Mouse (Mus musculus) myocyte (in vitro differentiated cells): Measurements from ENCODE around the gene Rae1. TPM values are rescaled to one million over a fixed set of nuclear protein-coding genes. Genes with fewer than 3 reads are reported as not detected.

Source experiments
- H3K27me3 ChIP-seq: one replicate; pipeline ENCODE4 v1.6.1; 2011; ENCODE audit not compliant: control insufficient read depth, insufficient read depth, insufficient read length
- H3K36me3 ChIP-seq: one replicate; pipeline ENCODE4 v1.6.1; 2011; ENCODE audit not compliant: control insufficient read depth, insufficient read depth
- H3K4me2 ChIP-seq: one replicate; pipeline ENCODE4 v1.6.1; 2011; ENCODE audit warnings: low read depth, control low read depth
- H3K4me3 ChIP-seq: one replicate; pipeline ENCODE4 v1.5.1; 2011; ENCODE audit warnings: mild to moderate bottlenecking, control low read depth, moderate library complexity
- H3K79me2 ChIP-seq: one replicate; pipeline ENCODE4 v1.6.1; 2011; ENCODE audit not compliant: control insufficient read depth, insufficient read depth
- H3ac ChIP-seq: one replicate; pipeline ENCODE4 v1.6.1; 2011; ENCODE audit not compliant: control insufficient read depth, insufficient read length
- CEBPB ChIP-seq: IDR thresholded peaks from 2 replicates; pipeline ENCODE4 v1.6.1; 2011; ENCODE audit warnings: mild to moderate bottlenecking, moderate library complexity; ENCODE audit not compliant: poor library complexity, insufficient read depth, severe bottlenecking
- E2F4 ChIP-seq: IDR thresholded peaks from one replicate; pipeline ENCODE4 v1.6.1; 2011; ENCODE audit warnings: mild to moderate bottlenecking, control low read depth, moderate library complexity; ENCODE audit not compliant: insufficient read depth
- MAX ChIP-seq: IDR thresholded peaks from one replicate; pipeline ENCODE4 v1.6.1; 2011; ENCODE audit warnings: low read depth, mild to moderate bottlenecking, control low read depth
- MYOD1 ChIP-seq, 3 experiments: IDR thresholded peaks; one replicate each; pipeline ENCODE4 v1.6.1; 2011; ENCODE audit warnings: control low read depth in 2 of 3, low read depth in 2 of 3, mild to moderate bottlenecking in 2 of 3, moderate library complexity in 1 of 3; ENCODE audit not compliant: insufficient read length in 2 of 3, control insufficient read depth in 1 of 3
- MYOG ChIP-seq, 3 experiments: IDR thresholded peaks; one replicate each; pipeline ENCODE4 v1.6.1; 2011; ENCODE audit warnings: control low read depth in 2 of 3, low read depth in 2 of 3, mild to moderate bottlenecking in 2 of 3; ENCODE audit not compliant: insufficient read length in 2 of 3, control insufficient read depth in 1 of 3, insufficient read depth in 1 of 3
- POLR2A ChIP-seq: IDR thresholded peaks from one replicate; pipeline ENCODE4 v1.6.1; 2011; ENCODE audit warnings: low read depth, mild to moderate bottlenecking, control low read depth, moderate library complexity; ENCODE audit not compliant: insufficient read length
- POLR2AphosphoS2 ChIP-seq: IDR thresholded peaks from one replicate; pipeline ENCODE4 v1.6.1; 2011; ENCODE audit warnings: low read depth, control low read depth; ENCODE audit not compliant: insufficient read length
- REST ChIP-seq: IDR thresholded peaks from one replicate; pipeline ENCODE4 v1.6.1; 2011; ENCODE audit warnings: mild to moderate bottlenecking, control low read depth, moderate library complexity; ENCODE audit not compliant: insufficient read depth, insufficient read length
- SRF ChIP-seq: IDR thresholded peaks from one replicate; pipeline ENCODE4 v1.6.1; 2011; ENCODE audit warnings: low read depth; ENCODE audit not compliant: control insufficient read depth, insufficient read length
- TCF12 ChIP-seq: IDR thresholded peaks from one replicate; pipeline ENCODE4 v1.6.1; 2011; ENCODE audit warnings: mild to moderate bottlenecking, control low read depth; ENCODE audit not compliant: poor library complexity, insufficient read depth, severe bottlenecking
- TCF3 ChIP-seq: IDR thresholded peaks from one replicate; pipeline ENCODE4 v1.6.1; 2011; ENCODE audit warnings: low read depth, control low read depth; ENCODE audit not compliant: insufficient read length
- USF1 ChIP-seq: IDR thresholded peaks from one replicate; pipeline ENCODE4 v1.6.1; 2011; ENCODE audit warnings: low read depth, mild to moderate bottlenecking, control low read depth, moderate library complexity
- polyA plus RNA-seq: library from polyadenylated mRNA; unstranded; fragments of >200 nt; fragmentation: generic; extraction: Trizol; gene quantifications from one replicate; pipeline ENCODE4 v1.2.1, GENCODE M21; 2012; ENCODE audit warnings: missing spikeins

Rae1 gene
- polyA plus RNA-seq, 1 experiment, result 68.4 TPM

- Histone ChIP-seq H3K4me2 (no peak overlapping the region), H3K79me2 (no peaks in the 10 kb centered on the region), H3K36me3 (no peaks in the 10 kb centered on the region), H3K27me3 (no peaks in the 10 kb centered on the region), H3K4me3 (no peak overlapping the region), H3ac (no peak overlapping the region)
- no peak for TF ChIP-seq CEBPB
- TF ChIP-seq POLR2A, result no peak
- no peak for TF ChIP-seq TCF12
- no peak for TF ChIP-seq SRF
- no peak for TF ChIP-seq MAX
- TF ChIP-seq POLR2AphosphoS2, result no peak
- no peak for TF ChIP-seq MYOD1 (IDR thresholded peaks at IDR 0.05; ENCODE audit: control insufficient read depth in 1 of 3, insufficient read length in 2 of 3, low read depth in 2 of 3)
- TF ChIP-seq TCF3, result no peak
- no peak for TF ChIP-seq USF1
- TF ChIP-seq E2F4, result no peak
- no peak for TF ChIP-seq MYOG (IDR thresholded peaks at IDR 0.05; ENCODE audit: control insufficient read depth in 1 of 3, insufficient read depth in 1 of 3, insufficient read length in 2 of 3, low read depth in 2 of 3)
- TF ChIP-seq REST, result no peak
Observed at GRCm38 (mm10) chr2:172976661-172977238, 23.2 kb upstream of the Rae1 start.

GRCm38 (mm10) chr2:172977409-172978130 lies 22.3 kb upstream of the Rae1 start, which contains the start of gene Spo11:
Gene Spo11 (plus strand): TSS chr2:172977700.
- no peaks in the 10 kb centered on the region for H3K36me3 ChIP-seq
- H3K27me3 ChIP-seq, result peaks cover under 1% of the 10 kb centered on the region
- no peaks in the 10 kb centered on the region for H3K79me2 ChIP-seq
- no peak within 1 kb of the TSS for H3ac ChIP-seq
- TF ChIP-seq E2F4, result no peak
- TF ChIP-seq USF1, result no peak
- TF ChIP-seq TCF12, result no peak
- no peak within 1 kb of the TSS for H3K4me2 ChIP-seq
- H3K4me3 ChIP-seq, result no peak within 1 kb of the TSS

GRCm38 (mm10) chr2:172978131-172978633 lies 21.7 kb upstream of the Rae1 start:
- Histone ChIP-seq H3K4me2 (no peak overlapping the region), H3K36me3 (no peaks in the 10 kb centered on the region), H3K79me2 (no peaks in the 10 kb centered on the region), H3ac (no peak overlapping the region), H3K27me3 (peaks cover 4% of the 10 kb centered on the region), H3K4me3 (no peak overlapping the region)
- TF ChIP-seq CEBPB, result no peak

- TF ChIP-seq MYOG (IDR thresholded peaks at IDR 0.05; ENCODE audit: control insufficient read depth in 1 of 3, insufficient read depth in 1 of 3, insufficient read length in 2 of 3, low read depth in 2 of 3), result no peak
- no peak for TF ChIP-seq MAX
- no peak for TF ChIP-seq REST
- no peak for TF ChIP-seq USF1
- no peak for TF ChIP-seq SRF
- TF ChIP-seq TCF3, result no peak
- no peak for TF ChIP-seq CEBPB
- no peak for TF ChIP-seq TCF12
- TF ChIP-seq E2F4, result no peak
- TF ChIP-seq POLR2AphosphoS2, result no peak
- no peak for TF ChIP-seq MYOD1 (IDR thresholded peaks at IDR 0.05; ENCODE audit: control insufficient read depth in 1 of 3, insufficient read length in 2 of 3, low read depth in 2 of 3)
Observed at GRCm38 (mm10) chr2:172979666-172980345, 20.1 kb upstream of the Rae1 start.

GRCm38 (mm10) chr2:172982776-172983561 lies 16.9 kb upstream of the Rae1 start:
- no peaks in the 10 kb centered on the region for H3K79me2 ChIP-seq
- no peak for TF ChIP-seq SRF
- no peak for TF ChIP-seq POLR2AphosphoS2
- H3ac ChIP-seq, result no peak overlapping the region
- no peak overlapping the region for H3K4me2 ChIP-seq
- peaks cover 37% of the 10 kb centered on the region for H3K27me3 ChIP-seq
- H3K4me3 ChIP-seq, result no peak overlapping the region
- H3K36me3 ChIP-seq, result no peaks in the 10 kb centered on the region

More at GRCm38 (mm10) chr2:172979666-172980345, 20.1 kb upstream of the Rae1 start:
- H3K79me2 ChIP-seq, result no peaks in the 10 kb centered on the region
- peaks cover 9% of the 10 kb centered on the region for H3K27me3 ChIP-seq
- H3K4me2 ChIP-seq, result no peak overlapping the region
- no peak overlapping the region for H3K4me3 ChIP-seq
- no peak overlapping the region for H3ac ChIP-seq
- no peaks in the 10 kb centered on the region for H3K36me3 ChIP-seq
